Mouse (Mus musculus): ENCODE data around the gene Hspa2.

DNA sequence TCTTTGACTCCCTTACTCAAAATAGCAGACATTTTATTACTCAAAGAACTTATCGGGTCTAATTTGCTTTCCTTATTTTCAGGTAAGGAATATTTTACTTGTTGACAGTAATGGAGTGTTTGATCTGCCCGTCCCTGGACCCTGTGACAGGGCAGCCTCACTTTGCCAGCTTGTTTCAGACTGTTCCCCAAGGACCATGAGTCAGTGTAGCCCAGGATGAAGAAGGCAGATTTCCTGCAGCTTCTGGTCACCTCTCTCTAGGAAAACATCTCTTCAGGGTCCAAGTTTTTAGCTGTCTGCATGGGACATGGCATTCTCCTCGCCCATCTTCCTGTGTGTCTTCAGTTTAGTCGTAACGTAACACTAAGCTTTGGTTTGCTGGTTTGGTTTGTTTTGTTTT lies 6.7 kb upstream of the Hspa2 start:
- TF ChIP-seq EP300 (IDR thresholded peaks at IDR 0.05; ENCODE audit: low read depth) (no peak), CTCF (IDR thresholded peaks at IDR 0.05; ENCODE audit: low read depth) (no peak)
